Mouse (Mus musculus) liver, embryonic 16.5 days (tissue): ENCODE data around the gene Zfp710. TPM values are rescaled to one million over a fixed set of nuclear protein-coding genes. Genes with fewer than 3 reads are reported as not detected.

Experiments used
- ATAC-seq: fragments of 200-750 bp; cut with Nextera tagmentation; 2 replicates; pipeline ENCODE4 v1.8.0; 2017; ENCODE audit warnings: low read depth, mild to moderate bottlenecking, moderate number of reproducible peaks, moderate library complexity
- H3K27ac ChIP-seq: fragments of 300-500 bp; sonication (generic); 2 replicates; pipeline ENCODE4 v1.5.1; 2014; ENCODE audit warnings: mild to moderate bottlenecking, low read length
- H3K27me3 ChIP-seq: fragments of 300-500 bp; sonication (generic); 2 replicates; pipeline ENCODE4 v1.6.1; 2014; ENCODE audit warnings: low read depth, low read length, mixed read lengths; ENCODE audit not compliant: control insufficient read depth, insufficient read depth
- H3K36me3 ChIP-seq: fragments of 300-500 bp; sonication (generic); 2 replicates; pipeline ENCODE4 v1.6.1; 2014; ENCODE audit warnings: mild to moderate bottlenecking; ENCODE audit not compliant: control insufficient read depth, insufficient read depth
- H3K4me1 ChIP-seq: fragments of 300-500 bp; sonication (generic); 2 replicates; pipeline ENCODE4 v1.6.1; 2014; ENCODE audit warnings: low read depth, low read length, mixed read lengths; ENCODE audit not compliant: control insufficient read depth
- H3K4me2 ChIP-seq: fragments of 300-500 bp; sonication (generic); 2 replicates; pipeline ENCODE4 v1.6.1; 2014; ENCODE audit warnings: low read depth, low read length, mixed read lengths
- H3K4me3 ChIP-seq: fragments of 300-500 bp; sonication (generic); 2 replicates; pipeline ENCODE4 v1.5.1; 2014; ENCODE audit warnings: low read depth, mild to moderate bottlenecking, low read length
- H3K9ac ChIP-seq: fragments of 300-500 bp; sonication (generic); 2 replicates; pipeline ENCODE4 v1.6.1; 2014; ENCODE audit warnings: low read depth, low read length
- H3K9me3 ChIP-seq: fragments of 300-500 bp; sonication (generic); replicated peaks from 2 replicates; pipeline ENCODE4 v1.6.1; 2016; ENCODE audit warnings: low read length; ENCODE audit not compliant: control insufficient read depth
- WGBS: fragments of 180-500 bp; shearing (Covaris S2); extraction: QIAGEN DNeasy Blood & Tissue Kit; methylation state at CpG from one replicate; pipeline ENCODE4 v1.1.7; 2014; ENCODE audit not compliant: insufficient replicate concordance; 5-methylcytosine and 5-hydroxymethylcytosine counted together
- polyA plus RNA-seq: library from polyadenylated mRNA; unstranded; fragments of >200 nt; fragmentation: Nextera tagmentation; extraction: Ambion mirVana; gene quantifications from 2 replicates; pipeline ENCODE4 v1.2.1, GENCODE M21; 2015

Gene Zfp710
- polyA plus RNA-seq, 1 experiment from 2014 or later, result 6.8 TPM

DNA sequence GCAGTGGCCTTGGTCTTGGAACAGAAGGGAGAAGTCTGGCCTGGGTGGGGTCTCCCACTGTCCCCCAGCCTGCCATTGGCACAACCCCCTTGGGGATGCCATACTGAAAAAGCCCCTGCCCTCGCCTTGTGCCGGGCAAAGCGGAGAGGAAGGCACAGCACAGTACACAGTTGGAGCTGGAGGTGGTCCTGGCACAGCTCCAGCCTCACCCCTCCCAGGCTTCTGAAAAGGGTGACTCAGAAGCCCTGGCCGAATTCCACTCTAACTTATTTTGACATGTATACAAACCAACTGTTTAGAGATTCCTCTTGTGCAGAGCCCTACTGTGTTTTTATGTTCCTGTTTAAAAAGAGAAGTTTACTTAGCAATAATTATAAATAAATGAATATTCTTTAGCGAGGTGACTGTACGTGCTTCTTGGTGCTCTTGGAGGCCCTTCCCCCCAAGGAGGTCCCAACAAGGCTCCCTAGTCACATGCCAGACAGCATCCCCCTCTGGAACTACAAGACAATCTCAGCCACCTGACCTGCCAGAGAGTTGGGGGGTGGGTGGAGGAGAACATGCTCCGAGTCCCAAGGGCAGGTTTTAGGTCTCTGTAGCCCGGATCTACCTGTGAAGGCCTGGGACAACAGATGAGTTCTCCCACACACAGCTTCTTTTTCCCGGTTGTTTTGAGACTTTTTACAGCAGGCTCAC, 67.9 kb downstream of the Zfp710 start:
- H3K4me1 ChIP-seq, result peaks cover 2% of the 10 kb centered on the region; the same call in 1 of the 2 replicates
- H3K36me3 ChIP-seq, result peaks cover 6% of the 10 kb centered on the region
- 69% methylated on average over 9 of the region's 9 CpGs for WGBS
- H3K4me2 ChIP-seq, result no peak overlapping the region
- no peak overlapping the region for H3K4me3 ChIP-seq
- no peak overlapping the region for H3K27ac ChIP-seq
- no peaks in the 10 kb centered on the region for H3K9me3 ChIP-seq
- no peak overlapping the region for H3K9ac ChIP-seq
- no peak for ATAC-seq
- no peaks in the 10 kb centered on the region for H3K27me3 ChIP-seq

DNA sequence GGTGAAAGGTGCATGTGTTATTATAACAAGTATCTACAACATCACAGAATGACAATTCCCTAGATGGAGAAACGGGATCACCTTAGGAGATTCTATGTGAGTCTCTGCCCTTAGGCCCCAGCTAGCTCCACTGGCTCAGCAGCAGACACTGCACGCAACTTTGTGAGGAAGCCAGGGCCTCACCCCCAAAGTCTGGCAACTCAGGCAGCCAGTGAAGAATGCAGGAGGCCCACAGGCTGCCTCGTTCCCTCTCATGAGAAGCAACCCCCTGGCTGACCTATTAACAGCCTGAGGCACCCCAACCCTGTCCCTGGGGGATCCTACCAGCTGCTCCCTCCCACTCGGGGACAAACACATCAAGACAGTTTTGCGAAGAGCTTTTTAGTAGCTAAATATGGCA, 69.9 kb downstream of the Zfp710 start:
- Histone ChIP-seq H3K9me3 (no peaks in the 10 kb centered on the region), H3K9ac (no peak overlapping the region), H3K4me2 (no peak overlapping the region), H3K36me3 (peaks cover 20% of the 10 kb centered on the region), H3K4me1 (no peaks in the 10 kb centered on the region), H3K27me3 (no peaks in the 10 kb centered on the region), H3K27ac (no peak overlapping the region), H3K4me3 (no peak overlapping the region)
- no peak for ATAC-seq
- 67% methylated on average over 5 of the region's 5 CpGs for WGBS

DNA sequence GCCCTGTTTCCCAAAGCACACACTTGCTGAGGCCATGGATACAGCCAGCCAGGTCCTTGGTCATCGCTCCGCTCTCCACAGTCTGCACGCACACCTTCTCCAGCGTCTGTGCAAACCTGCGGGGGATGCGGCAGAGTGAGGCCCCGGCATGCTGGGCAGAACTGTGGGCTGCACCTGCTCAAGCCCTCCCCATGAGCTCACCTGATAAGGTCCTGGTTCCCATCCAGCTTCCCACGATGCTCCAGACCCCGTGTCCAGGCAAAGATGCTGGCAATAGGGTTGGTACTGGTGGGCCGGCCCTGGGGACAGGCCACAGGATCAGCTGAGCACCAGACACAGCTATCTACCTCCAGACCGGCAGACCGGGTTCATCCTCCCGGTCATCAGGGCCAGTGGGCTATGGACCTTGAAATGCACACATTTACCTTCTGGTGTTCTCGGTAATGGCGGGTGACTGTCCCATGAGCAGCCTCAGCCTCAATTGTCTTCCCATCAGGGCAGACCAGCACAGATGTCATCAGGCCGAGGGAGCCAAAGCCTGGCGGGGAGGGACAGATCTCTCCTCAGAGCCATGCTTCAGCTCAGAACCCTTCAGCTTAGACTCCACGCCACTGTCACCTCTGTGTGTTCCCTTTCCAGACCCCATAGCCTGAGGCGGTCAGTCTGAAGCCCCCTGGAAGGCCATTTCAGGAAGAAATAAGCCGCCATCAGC, 71.1 kb downstream of the Zfp710 start:
- Histone ChIP-seq H3K36me3 (peaks cover 24% of the 10 kb centered on the region), H3K27ac (no peak overlapping the region), H3K9ac (no peak overlapping the region), H3K4me3 (no peak overlapping the region), H3K4me2 (no peak overlapping the region), H3K9me3 (no peaks in the 10 kb centered on the region), H3K27me3 (no peaks in the 10 kb centered on the region), H3K4me1 (no peaks in the 10 kb centered on the region)
- 81% methylated on average over 20 of the region's 20 CpGs for WGBS
- no peak for ATAC-seq

DNA sequence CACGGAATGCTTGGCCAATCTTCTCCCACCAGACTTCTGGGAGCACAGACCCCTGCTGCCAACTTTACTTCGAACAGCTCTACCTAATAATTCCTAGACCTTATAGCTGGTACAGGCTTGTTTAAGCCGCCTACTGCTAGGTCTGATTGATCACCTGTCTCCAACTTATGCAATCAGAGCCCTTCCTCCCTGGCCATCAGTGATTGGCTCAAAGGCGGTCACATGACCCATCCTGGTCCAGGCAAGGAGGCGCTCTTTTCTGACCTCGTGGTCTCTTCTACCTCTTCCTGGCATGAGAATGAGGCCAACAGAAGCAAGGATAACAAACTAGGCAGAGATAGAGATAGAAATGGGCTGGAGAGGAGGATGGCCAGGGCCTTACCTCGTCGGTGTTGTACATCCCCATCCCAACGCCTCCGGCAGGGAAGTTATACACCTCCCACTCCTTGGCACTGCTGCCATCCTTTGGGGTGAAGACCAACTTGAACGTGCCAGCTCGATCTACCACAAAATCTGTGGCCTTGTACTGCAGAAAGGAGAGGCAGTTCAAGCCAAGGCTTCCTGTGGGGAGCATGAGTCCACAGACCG, 73.9 kb downstream of the Zfp710 start:
- Histone ChIP-seq H3K9ac (no peak overlapping the region), H3K4me1 (no peaks in the 10 kb centered on the region), H3K36me3 (peaks cover 27% of the 10 kb centered on the region), H3K4me2 (no peak overlapping the region), H3K9me3 (no peaks in the 10 kb centered on the region), H3K27ac (no peak overlapping the region), H3K4me3 (no peak overlapping the region), H3K27me3 (no peaks in the 10 kb centered on the region)
- 84% methylated on average over 13 of the region's 13 CpGs for WGBS
- no peak for ATAC-seq

DNA sequence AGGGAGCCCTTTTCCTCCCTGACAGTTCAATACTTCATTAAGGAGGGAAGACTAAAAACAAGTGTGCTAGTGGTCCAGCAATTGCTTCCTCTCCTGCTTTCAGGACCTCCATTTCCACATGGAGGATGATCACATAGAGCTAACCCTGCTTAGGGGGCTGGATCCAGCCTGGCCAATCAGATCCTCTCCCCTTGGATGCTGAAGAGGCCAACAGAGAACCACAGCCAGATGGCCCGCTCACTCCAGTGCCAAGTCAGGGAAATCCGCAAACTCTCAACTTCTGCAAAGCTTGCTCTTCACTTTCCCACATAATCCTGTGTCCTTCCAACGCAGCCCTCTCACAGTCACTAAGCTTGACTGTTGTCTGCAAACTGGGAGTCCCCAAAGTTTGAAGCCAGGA, 78.7 kb downstream of the Zfp710 start:
- Histone ChIP-seq H3K9ac (no peak overlapping the region), H3K27ac (no peak overlapping the region), H3K4me1 (no peaks in the 10 kb centered on the region), H3K27me3 (no peaks in the 10 kb centered on the region), H3K36me3 (peaks cover 17% of the 10 kb centered on the region), H3K4me2 (no peak overlapping the region), H3K4me3 (no peak overlapping the region), H3K9me3 (no peaks in the 10 kb centered on the region)
- WGBS, result 81% methylated on average over 3 of the region's 3 CpGs
- no peak for ATAC-seq

DNA sequence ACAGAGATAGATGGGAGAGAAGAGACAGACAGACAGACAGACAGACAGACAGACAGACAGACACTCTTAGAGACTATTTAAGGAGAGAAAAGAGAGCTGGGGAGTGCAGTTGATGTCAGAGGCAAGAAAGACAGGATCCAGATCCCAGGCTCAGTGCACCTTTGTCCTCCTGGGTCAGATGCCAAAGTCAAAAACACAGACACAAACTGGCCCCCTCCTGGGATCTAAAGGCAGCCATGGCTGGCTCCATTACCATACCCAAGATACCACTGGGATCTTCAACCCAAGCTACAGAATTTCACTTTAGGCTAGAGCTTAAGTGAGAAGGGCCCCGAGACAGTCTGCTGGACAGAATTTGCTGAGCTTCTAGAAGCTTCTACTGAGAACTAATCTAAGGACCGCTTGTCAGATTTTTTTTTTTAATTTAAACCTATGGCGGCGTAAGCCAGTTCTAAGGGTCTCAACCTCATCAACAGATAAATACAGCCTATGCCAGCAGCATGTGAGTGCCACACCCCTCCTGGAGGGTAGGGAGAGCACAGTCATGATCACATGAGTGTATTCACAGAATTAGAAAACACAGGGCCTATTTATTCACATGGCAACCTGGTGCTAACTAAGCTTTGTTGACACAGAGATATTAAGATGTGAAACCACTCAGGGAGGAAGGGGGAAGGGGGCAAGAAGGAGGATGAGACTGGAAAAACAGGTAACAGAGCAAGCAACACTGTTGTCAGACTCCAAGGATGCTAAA, 81.2 kb downstream of the Zfp710 start:
- Histone ChIP-seq H3K9me3 (no peaks in the 10 kb centered on the region), H3K4me2 (no peak overlapping the region), H3K9ac (no peak overlapping the region), H3K27me3 (no peaks in the 10 kb centered on the region), H3K4me1 (peaks cover 9% of the 10 kb centered on the region), H3K4me3 (no peak overlapping the region), H3K36me3 (peaks cover 3% of the 10 kb centered on the region), H3K27ac (no peak overlapping the region)
- 82% methylated on average over 4 of the region's 4 CpGs for WGBS
- no peak for ATAC-seq

DNA sequence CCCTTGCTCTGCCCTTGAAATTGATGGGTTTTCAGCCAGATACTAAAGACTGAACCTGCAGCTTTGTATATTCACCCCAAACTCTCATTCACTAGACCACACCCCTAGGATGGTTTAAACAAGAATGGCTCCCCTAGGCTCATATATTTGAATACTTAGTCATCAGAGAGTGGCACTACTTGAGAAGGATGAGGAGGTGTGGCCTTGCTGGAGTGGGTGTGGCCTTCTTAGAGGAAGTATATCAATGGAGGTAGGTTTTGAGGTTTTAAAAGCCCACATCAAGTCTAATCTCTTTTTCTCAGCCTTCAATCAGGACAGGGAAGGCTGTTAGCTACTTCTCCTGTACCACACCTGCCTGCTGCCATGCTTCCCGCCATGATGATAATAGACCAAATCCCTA, 81.8 kb downstream of the Zfp710 start:
- Histone ChIP-seq H3K9me3 (no peaks in the 10 kb centered on the region), H3K27ac (no peak overlapping the region), H3K4me3 (no peak overlapping the region), H3K27me3 (no peaks in the 10 kb centered on the region), H3K4me1 (peaks cover 15% of the 10 kb centered on the region), H3K36me3 (no peaks in the 10 kb centered on the region; the same call in 1 of the 2 replicates), H3K4me2 (no peak overlapping the region), H3K9ac (no peak overlapping the region)
- WGBS, result 93% methylated on average over 1 of the region's 1 CpGs
- no peak for ATAC-seq

DNA sequence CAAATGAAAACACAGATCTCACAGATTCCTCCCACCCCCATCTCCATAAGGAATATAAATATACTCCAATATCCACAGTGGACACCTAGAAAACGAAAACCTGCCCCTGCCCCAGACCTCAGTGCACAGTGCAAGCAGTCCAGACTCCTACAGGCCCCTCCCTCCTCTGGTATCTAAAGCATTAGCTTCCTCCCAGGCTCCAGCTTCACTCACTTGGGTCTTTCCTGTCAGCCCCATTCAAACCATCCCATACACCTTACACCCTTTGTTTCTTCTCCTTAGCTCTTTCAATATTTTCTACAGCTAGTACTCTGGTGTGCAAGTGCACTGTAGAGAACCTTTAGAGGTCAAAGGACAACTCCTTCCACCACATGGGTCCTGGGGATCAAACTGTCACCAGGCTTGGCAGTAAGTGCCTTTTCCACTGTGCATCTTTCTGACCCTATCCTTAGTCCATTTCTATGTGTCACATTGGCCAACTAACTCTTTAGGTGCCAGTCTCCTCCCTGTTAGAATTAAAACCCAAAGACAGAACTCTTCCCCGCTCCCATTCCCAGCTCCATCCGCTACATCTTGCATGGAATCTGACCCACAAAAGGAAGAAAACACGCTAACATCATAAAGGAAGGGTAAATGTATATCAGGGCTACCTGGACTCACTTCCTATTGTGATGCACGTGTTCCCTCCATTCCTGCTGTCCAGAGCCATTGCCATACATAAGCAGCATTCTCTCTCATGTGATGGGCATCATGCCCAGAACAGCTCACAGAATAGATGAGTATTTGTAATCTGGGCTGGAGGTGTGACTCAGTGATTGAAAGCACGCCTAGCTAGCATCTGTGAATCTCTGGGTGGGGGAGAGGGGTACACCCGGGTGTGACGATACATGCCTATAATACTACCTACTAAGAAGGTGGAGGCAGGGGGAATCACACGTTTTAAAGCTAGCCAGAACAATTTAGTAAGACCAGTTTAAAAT, 86.7 kb downstream of the Zfp710 start:
- Histone ChIP-seq H3K27ac (no peak overlapping the region), H3K9ac (no peak overlapping the region), H3K4me2 (no peak overlapping the region), H3K9me3 (no peaks in the 10 kb centered on the region), H3K36me3 (no peaks in the 10 kb centered on the region), H3K4me1 (peaks cover 46% of the 10 kb centered on the region), H3K27me3 (no peaks in the 10 kb centered on the region), H3K4me3 (no peak overlapping the region)
- 56% methylated on average over 9 of the region's 9 CpGs for WGBS
- no peak for ATAC-seq
